Mouse (Mus musculus) intestine, embryonic 16.5 days (tissue): ENCODE measurements around the gene Tnfsf14. TPM values are rescaled to one million over a fixed set of nuclear protein-coding genes. Genes with fewer than 3 reads are reported as not detected.

ENCODE experiments used
- ATAC-seq: fragments of 200-750 bp; cut with Nextera tagmentation; 2 replicates; pipeline ENCODE4 v1.8.0; 2017; ENCODE audit warnings: moderate TSS enrichment, moderate library complexity
- H3K27ac ChIP-seq: fragments of 300-500 bp; sonication (generic); 2 replicates; pipeline ENCODE4 v1.5.1; 2014; ENCODE audit warnings: mild to moderate bottlenecking, low read length
- H3K27me3 ChIP-seq: fragments of 300-500 bp; sonication (generic); replicated peaks from 2 replicates; pipeline ENCODE4 v1.6.1; 2014; ENCODE audit warnings: low read length, control low read depth, mixed read lengths; ENCODE audit not compliant: control insufficient read depth, insufficient read depth
- H3K36me3 ChIP-seq: fragments of 300-500 bp; sonication (generic); 2 replicates; pipeline ENCODE4 v1.6.1; 2014; ENCODE audit warnings: low read length, control low read depth; ENCODE audit not compliant: control insufficient read depth, insufficient read depth
- H3K4me1 ChIP-seq: fragments of 300-500 bp; sonication (generic); 2 replicates; pipeline ENCODE4 v1.6.1; 2014; ENCODE audit warnings: low read length, control low read depth, mixed read lengths; ENCODE audit not compliant: control insufficient read depth, insufficient read depth
- H3K4me2 ChIP-seq: fragments of 300-500 bp; sonication (generic); 2 replicates; pipeline ENCODE4 v1.6.1; 2014; ENCODE audit warnings: low read depth, low read length, control low read depth
- H3K4me3 ChIP-seq: fragments of 300-500 bp; sonication (generic); 2 replicates; pipeline ENCODE4 v1.5.1; 2014; ENCODE audit warnings: mild to moderate bottlenecking, low read length
- H3K9ac ChIP-seq: fragments of 300-500 bp; sonication (generic); 2 replicates; pipeline ENCODE4 v1.6.1; 2014; ENCODE audit warnings: low read depth, low read length
- H3K9me3 ChIP-seq: fragments of 300-500 bp; sonication (generic); 2 replicates; pipeline ENCODE4 v1.6.1; 2016; ENCODE audit warnings: low read length, control low read depth; ENCODE audit not compliant: control insufficient read depth
- WGBS: fragments of 180-500 bp; shearing (Covaris S2); extraction: QIAGEN DNeasy Blood & Tissue Kit; methylation state at CpG from one replicate; pipeline ENCODE4 v1.1.7; 2014; 5-methylcytosine and 5-hydroxymethylcytosine counted together
- polyA plus RNA-seq: library from polyadenylated mRNA; unstranded; fragments of >200 nt; fragmentation: Nextera tagmentation; extraction: Ambion mirVana; gene quantifications from 2 replicates; pipeline ENCODE4 v1.2.1, GENCODE M21; 2015

The Tnfsf14 gene
- polyA plus RNA-seq, 1 experiment from 2014 or later: 0.43 TPM

- H3K4me1 ChIP-seq: 0 out of 2 replicates have a peak, but pooled peaks cover 2% of the 10 kb centered on the region
- no peaks in the 10 kb centered on the region for H3K36me3 ChIP-seq
- 64% methylated on average over 9 of the region's 9 CpGs for WGBS
- H3K27ac ChIP-seq: no peak overlapping the region
- no peak overlapping the region for H3K9ac ChIP-seq
- no peaks in the 10 kb centered on the region for H3K9me3 ChIP-seq
- ATAC-seq: no peak
- no peaks in the 10 kb centered on the region for H3K27me3 ChIP-seq
- H3K4me3 ChIP-seq: no peak overlapping the region
- H3K4me2 ChIP-seq: no peak overlapping the region
These were observed 17.5 kb upstream of the Tnfsf14 start for GRCm38 (mm10) chr17:57211501-57211900.

- Histone ChIP-seq H3K27ac (no peak overlapping the region), H3K4me3 (no peak overlapping the region), H3K27me3 (no peaks in the 10 kb centered on the region), H3K4me2 (no peak overlapping the region), H3K36me3 (no peaks in the 10 kb centered on the region), H3K9ac (no peak overlapping the region), H3K9me3 (no peaks in the 10 kb centered on the region), H3K4me1 (no peaks in the 10 kb centered on the region)
- WGBS: 62% methylated on average over 4 of the region's 4 CpGs
- ATAC-seq: no peak
These were observed 15.4 kb upstream of the Tnfsf14 start for GRCm38 (mm10) chr17:57209330-57209729.

- H3K9ac ChIP-seq: no peak overlapping the region
- WGBS: 86% methylated on average over 3 of the region's 3 CpGs
- H3K4me3 ChIP-seq: no peak overlapping the region
- H3K27me3 ChIP-seq: no peaks in the 10 kb centered on the region
- no peaks in the 10 kb centered on the region for H3K9me3 ChIP-seq
- no peak for ATAC-seq
- no peaks in the 10 kb centered on the region for H3K36me3 ChIP-seq
- H3K4me2 ChIP-seq: no peak overlapping the region
- no peak overlapping the region for H3K27ac ChIP-seq
- no peaks in the 10 kb centered on the region for H3K4me1 ChIP-seq
These were observed 14.0 kb upstream of the Tnfsf14 start for GRCm38 (mm10) chr17:57207938-57208337.

GRCm38 (mm10) chr17:57201841-57202724 lies 8.1 kb upstream of the Tnfsf14 start:
- Histone ChIP-seq H3K27ac (no peak overlapping the region), H3K4me1 (no peaks in the 10 kb centered on the region), H3K4me2 (no peak overlapping the region), H3K9ac (no peak overlapping the region), H3K4me3 (no peak overlapping the region), H3K36me3 (no peaks in the 10 kb centered on the region), H3K27me3 (no peaks in the 10 kb centered on the region), H3K9me3 (no peaks in the 10 kb centered on the region)
- 57% methylated on average over 10 of the region's 10 CpGs for WGBS
- peak; percentile 86 for ATAC-seq

- no peak overlapping the region for H3K27ac ChIP-seq
- WGBS: 78% methylated on average over 3 of the region's 3 CpGs
- no peak overlapping the region for H3K4me2 ChIP-seq
- no peaks in the 10 kb centered on the region for H3K4me1 ChIP-seq
- H3K36me3 ChIP-seq: no peaks in the 10 kb centered on the region
- no peak overlapping the region for H3K9ac ChIP-seq
- no peaks in the 10 kb centered on the region for H3K9me3 ChIP-seq
- no peak for ATAC-seq
- no peak overlapping the region for H3K4me3 ChIP-seq
- no peaks in the 10 kb centered on the region for H3K27me3 ChIP-seq
These were observed 4.3 kb upstream of the Tnfsf14 start for GRCm38 (mm10) chr17:57198252-57198651.

- WGBS: 76% methylated on average over 8 of the region's 8 CpGs
- Histone ChIP-seq H3K9me3 (no peaks in the 10 kb centered on the region), H3K9ac (no peak overlapping the region), H3K27me3 (no peaks in the 10 kb centered on the region), H3K27ac (no peak overlapping the region), H3K36me3 (no peaks in the 10 kb centered on the region), H3K4me3 (no peak overlapping the region), H3K4me1 (no peaks in the 10 kb centered on the region), H3K4me2 (no peak overlapping the region)
- 0 out of 2 replicates have a peak, but pooled peaks have one; percentile 44 for ATAC-seq
These were observed 1.5 kb upstream of the Tnfsf14 start for GRCm38 (mm10) chr17:57195326-57196010.

- WGBS: 72% methylated on average over 3 of the region's 3 CpGs
- Histone ChIP-seq H3K9me3 (no peaks in the 10 kb centered on the region), H3K4me3 (no peak overlapping the region), H3K27ac (no peak overlapping the region), H3K4me1 (no peaks in the 10 kb centered on the region), H3K4me2 (no peak overlapping the region), H3K9ac (no peak overlapping the region), H3K27me3 (no peaks in the 10 kb centered on the region), H3K36me3 (no peaks in the 10 kb centered on the region)
- no peak for ATAC-seq
These were observed 794 bp upstream of the Tnfsf14 start for GRCm38 (mm10) chr17:57194771-57195170.

- no peak for ATAC-seq
- no peak overlapping the region for H3K4me2 ChIP-seq
- WGBS: 78% methylated on average over 12 of the region's 12 CpGs
These were observed 5.3 kb downstream of the Tnfsf14 start for GRCm38 (mm10) chr17:57188510-57189192.

GRCm38 (mm10) chr17:57185641-57186040 lies 8.3 kb downstream of the Tnfsf14 start:
- Histone ChIP-seq H3K4me2 (no peak overlapping the region), H3K4me3 (no peak overlapping the region), H3K36me3 (no peaks in the 10 kb centered on the region), H3K9me3 (no peaks in the 10 kb centered on the region), H3K9ac (no peak overlapping the region), H3K27ac (no peak overlapping the region), H3K27me3 (no peaks in the 10 kb centered on the region), H3K4me1 (no peaks in the 10 kb centered on the region)
- no peak for ATAC-seq
- WGBS: 68% methylated on average over 2 of the region's 2 CpGs

More at GRCm38 (mm10) chr17:57188510-57189192, 5.3 kb downstream of the Tnfsf14 start:
- H3K36me3 ChIP-seq: no peaks in the 10 kb centered on the region
- H3K27ac ChIP-seq: no peak overlapping the region
- H3K27me3 ChIP-seq: no peaks in the 10 kb centered on the region
- H3K4me1 ChIP-seq: no peaks in the 10 kb centered on the region
- H3K9me3 ChIP-seq: no peaks in the 10 kb centered on the region
- H3K4me3 ChIP-seq: no peak overlapping the region
- no peak overlapping the region for H3K9ac ChIP-seq
